Mouse (Mus musculus) embryonic facial prominence, embryonic 14.5 days (tissue): ENCODE measurements around the gene Ascc1. TPM values are rescaled to one million over a fixed set of nuclear protein-coding genes. Genes with fewer than 3 reads are reported as not detected.

Source experiments
- ATAC-seq: fragments of 200-750 bp; cut with Nextera tagmentation; 2 replicates; pipeline ENCODE4 v1.8.0; 2017; ENCODE audit warnings: low read depth, moderate number of reproducible peaks, moderate TSS enrichment
- DNase-seq: peaks from one replicate; pipeline ENCODE4 v3.0.0-alpha.2; 2015; ENCODE audit warnings: low spot score
- H3K27ac ChIP-seq: fragments of 300-500 bp; sonication (generic); replicated peaks from 2 replicates; pipeline ENCODE4 v1.5.1; 2014; ENCODE audit warnings: low read depth, mild to moderate bottlenecking, low read length, moderate library complexity
- H3K27me3 ChIP-seq: fragments of 300-500 bp; sonication (generic); replicated peaks from 2 replicates; pipeline ENCODE4 v1.6.1; 2014; ENCODE audit warnings: low read length; ENCODE audit not compliant: control insufficient read depth, insufficient read depth
- H3K36me3 ChIP-seq: fragments of 300-500 bp; sonication (generic); 2 replicates; pipeline ENCODE4 v1.6.1; 2014; ENCODE audit warnings: low read length, mixed read lengths; ENCODE audit not compliant: control insufficient read depth, insufficient read depth
- H3K4me1 ChIP-seq: fragments of 300-500 bp; sonication (generic); 2 replicates; pipeline ENCODE4 v1.6.1; 2014; ENCODE audit warnings: antibody characterized with exemption, low read length; ENCODE audit not compliant: control insufficient read depth, insufficient read depth
- H3K4me2 ChIP-seq: fragments of 300-500 bp; sonication (generic); 2 replicates; pipeline ENCODE4 v1.6.1; 2014; ENCODE audit warnings: low read depth, mild to moderate bottlenecking, low read length, moderate library complexity, mixed read lengths
- H3K4me3 ChIP-seq: fragments of 300-500 bp; sonication (generic); 2 replicates; pipeline ENCODE4 v1.5.1; 2014; ENCODE audit warnings: low read depth, mild to moderate bottlenecking, low read length
- H3K9ac ChIP-seq: fragments of 300-500 bp; sonication (generic); 2 replicates; pipeline ENCODE4 v1.6.1; 2014; ENCODE audit warnings: low read depth, mild to moderate bottlenecking, low read length, moderate library complexity, mixed read lengths
- H3K9me3 ChIP-seq: fragments of 300-500 bp; sonication (generic); 2 replicates; pipeline ENCODE4 v1.6.1; 2016; ENCODE audit warnings: low read length; ENCODE audit not compliant: control insufficient read depth
- WGBS: fragments of 180-500 bp; shearing (Covaris S2); extraction: QIAGEN DNeasy Blood & Tissue Kit; methylation state at CpG from one replicate; pipeline ENCODE4 v1.1.7; 2014; 5-methylcytosine and 5-hydroxymethylcytosine counted together
- polyA plus RNA-seq: library from polyadenylated mRNA; unstranded; fragments of >200 nt; fragmentation: Nextera tagmentation; extraction: Ambion mirVana; gene quantifications from 2 replicates; pipeline ENCODE4 v1.2.1, GENCODE M21; 2014

The Ascc1 gene
- polyA plus RNA-seq, 1 experiment from 2014 or later, result 36.5 TPM

DNA sequence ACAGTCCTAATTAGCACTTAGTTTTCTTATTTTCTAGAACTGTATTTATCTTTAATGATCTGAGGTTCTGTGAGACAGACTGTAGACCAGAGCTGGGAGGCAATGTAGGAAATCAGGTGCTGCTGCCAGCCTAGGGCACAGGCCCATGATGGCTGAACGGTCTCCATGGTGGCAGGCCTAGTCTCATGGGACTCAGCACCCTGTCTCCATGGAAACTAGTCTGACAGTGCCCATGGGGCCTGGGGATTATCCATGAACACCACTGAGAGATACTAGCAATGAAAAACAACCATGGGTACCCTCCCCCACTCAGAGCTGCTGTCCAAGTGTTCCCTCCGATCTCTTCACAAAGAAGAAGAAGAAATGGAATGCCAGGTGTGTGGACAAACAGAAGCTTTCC lies 29.4 kb downstream of the Ascc1 start:
- H3K9me3 ChIP-seq, result no peaks in the 10 kb centered on the region
- WGBS, result 67% methylated on average over 2 of the region's 2 CpGs
- H3K4me2 ChIP-seq, result no peak overlapping the region
- DNase-seq (peak; percentile 27), ATAC-seq (peak; percentile 75)
- H3K9ac ChIP-seq, result no peak overlapping the region
- no peak overlapping the region for H3K4me3 ChIP-seq
- H3K4me1 ChIP-seq, result 0 out of 2 replicates have a peak, but pooled peaks cover 4% of the 10 kb centered on the region
- no peak overlapping the region for H3K27ac ChIP-seq
- H3K36me3 ChIP-seq, result no peaks in the 10 kb centered on the region
- no peaks in the 10 kb centered on the region for H3K27me3 ChIP-seq

DNA sequence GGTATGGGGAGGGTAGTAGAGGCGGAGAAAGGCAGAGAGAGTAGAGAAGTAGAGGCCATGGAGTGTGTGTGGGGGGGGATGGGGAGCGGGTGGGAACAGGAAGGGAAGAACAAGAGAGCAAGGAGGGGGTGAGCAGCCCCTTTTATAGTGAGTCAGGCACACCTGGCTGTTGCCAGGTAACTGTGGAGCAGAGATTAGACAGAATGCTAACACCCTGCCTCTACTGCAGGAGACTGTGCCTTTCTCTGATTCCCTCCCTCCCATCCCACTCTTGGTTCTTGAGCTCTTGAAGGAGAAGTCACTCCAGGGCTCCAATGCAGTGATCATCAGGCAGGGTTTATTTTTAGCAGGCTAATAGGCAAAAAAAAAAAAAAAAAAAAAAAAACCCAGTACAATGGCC lies 30.0 kb downstream of the Ascc1 start:
- H3K4me3 ChIP-seq, result no peak overlapping the region
- no peak overlapping the region for H3K27ac ChIP-seq
- H3K36me3 ChIP-seq, result no peaks in the 10 kb centered on the region
- peak; percentile 7 for DNase-seq
- H3K9me3 ChIP-seq, result no peaks in the 10 kb centered on the region
- no peak overlapping the region for H3K9ac ChIP-seq
- no peak overlapping the region for H3K4me2 ChIP-seq
- H3K27me3 ChIP-seq, result no peaks in the 10 kb centered on the region
- peak; percentile 51; the same call in 1 of the 2 replicates for ATAC-seq
- WGBS, result 65% methylated on average over 2 of the region's 2 CpGs
- H3K4me1 ChIP-seq, result 0 out of 2 replicates have a peak, but pooled peaks cover 4% of the 10 kb centered on the region

DNA sequence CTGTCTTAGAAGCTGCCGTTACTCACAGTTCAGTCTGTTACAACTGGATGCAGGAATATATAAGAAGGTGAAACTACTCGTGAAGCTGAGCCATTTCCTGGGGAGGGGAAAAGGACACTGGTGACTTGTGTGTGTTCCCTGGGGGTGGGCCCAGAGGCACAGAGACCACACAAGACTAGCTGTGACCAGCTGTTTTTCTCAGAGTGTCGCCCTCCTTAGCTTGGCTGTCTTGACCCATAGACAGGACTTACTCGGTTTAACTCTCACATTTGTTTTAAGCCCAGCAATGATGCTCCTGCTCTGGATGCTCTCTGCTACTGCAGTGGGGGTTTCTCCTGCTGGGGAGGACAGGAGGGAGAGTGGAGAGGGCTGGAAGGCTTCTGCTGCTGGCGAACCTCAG lies 30.5 kb downstream of the Ascc1 start:
- H3K9me3 ChIP-seq, result no peaks in the 10 kb centered on the region
- ATAC-seq (no peak), DNase-seq (no peak)
- H3K4me3 ChIP-seq, result no peak overlapping the region
- no peak overlapping the region for H3K27ac ChIP-seq
- WGBS, result 24% methylated on average over 5 of the region's 5 CpGs
- no peaks in the 10 kb centered on the region for H3K36me3 ChIP-seq
- H3K4me2 ChIP-seq, result no peak overlapping the region
- H3K9ac ChIP-seq, result no peak overlapping the region
- no peaks in the 10 kb centered on the region for H3K27me3 ChIP-seq
- 0 out of 2 replicates have a peak, but pooled peaks cover 4% of the 10 kb centered on the region for H3K4me1 ChIP-seq

DNA sequence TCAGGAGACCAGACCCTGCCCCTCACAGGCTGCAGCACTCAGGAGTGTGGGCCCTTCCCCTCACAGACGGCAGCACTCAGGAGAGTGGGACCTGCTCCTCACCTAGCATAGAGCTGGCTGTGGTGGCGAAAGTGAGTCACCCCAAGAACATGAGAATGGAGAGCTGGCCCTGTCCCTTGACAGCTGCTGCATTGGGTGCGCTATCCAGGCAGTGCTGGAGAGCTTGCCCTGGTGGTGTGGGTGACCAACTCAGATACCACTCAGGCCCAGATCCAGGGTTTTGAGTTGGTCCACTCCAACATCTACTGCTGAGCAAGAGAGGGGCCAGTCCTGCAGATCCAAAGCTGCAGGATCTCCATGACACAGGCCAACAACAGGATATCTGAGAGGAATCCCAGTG lies 32.0 kb downstream of the Ascc1 start:
- H3K4me3 ChIP-seq, result no peak overlapping the region
- DNase-seq (no peak), ATAC-seq (no peak)
- H3K9me3 ChIP-seq, result no peaks in the 10 kb centered on the region
- H3K4me1 ChIP-seq, result no peaks in the 10 kb centered on the region
- no peak overlapping the region for H3K4me2 ChIP-seq
- no peaks in the 10 kb centered on the region for H3K27me3 ChIP-seq
- WGBS, result 86% methylated on average over 3 of the region's 3 CpGs
- no peaks in the 10 kb centered on the region for H3K36me3 ChIP-seq
- no peak overlapping the region for H3K9ac ChIP-seq
- H3K27ac ChIP-seq, result no peak overlapping the region

DNA sequence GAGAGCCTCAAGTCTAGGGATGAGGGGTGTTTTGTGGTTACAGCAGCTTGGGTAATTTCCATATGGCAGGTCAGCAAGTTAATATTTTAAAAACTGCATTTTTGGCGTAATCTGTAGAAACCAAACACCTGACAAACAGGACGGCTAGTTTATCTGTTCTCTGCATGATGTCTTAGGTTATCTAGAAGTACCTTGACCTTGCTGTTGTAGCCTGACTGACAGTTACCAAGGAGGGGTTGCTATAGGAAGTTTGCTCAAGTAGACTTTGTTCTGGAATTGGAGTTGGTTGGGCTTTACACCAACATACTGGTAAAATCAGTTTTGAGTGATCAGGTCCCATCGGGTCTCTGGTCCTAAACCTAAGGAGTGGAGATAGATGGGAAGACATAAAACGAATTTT lies 33.1 kb downstream of the Ascc1 start:
- WGBS, result 64% methylated on average over 4 of the region's 4 CpGs
- no peak for ATAC-seq

DNA sequence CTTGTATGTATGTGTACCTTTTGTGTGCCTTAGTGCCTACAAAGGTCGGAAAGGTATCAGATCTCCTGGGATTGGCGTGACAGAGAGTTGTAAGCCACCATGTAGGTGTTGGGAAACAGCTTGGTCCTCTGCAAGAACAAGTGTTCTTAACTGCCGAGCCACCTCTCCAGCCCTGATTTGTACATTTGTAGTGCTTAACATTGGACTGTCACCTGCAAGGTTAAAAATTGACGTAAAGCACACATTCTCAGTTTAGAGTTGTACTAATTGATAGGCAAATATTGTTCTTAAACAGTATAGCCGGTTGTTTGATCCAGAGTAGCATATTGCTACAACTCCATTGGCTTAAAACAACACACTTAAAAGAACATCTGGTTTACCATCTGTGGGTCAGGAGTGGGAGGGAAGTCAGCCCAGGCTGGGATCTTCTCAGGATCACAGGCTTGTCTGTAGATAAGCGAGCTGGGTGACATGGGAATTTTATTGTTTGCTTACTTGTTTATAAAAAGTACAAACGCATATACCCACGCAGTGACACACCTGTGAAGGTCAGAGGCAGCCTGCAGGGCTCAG lies 39.8 kb downstream of the Ascc1 start:
- H3K4me1 ChIP-seq, result no peaks in the 10 kb centered on the region
- H3K4me2 ChIP-seq, result no peak overlapping the region
- H3K9ac ChIP-seq, result no peak overlapping the region
- no peaks in the 10 kb centered on the region for H3K27me3 ChIP-seq
- 74% methylated on average over 8 of the region's 8 CpGs for WGBS
- no peaks in the 10 kb centered on the region for H3K9me3 ChIP-seq
- DNase-seq (no peak), ATAC-seq (no peak)
- H3K4me3 ChIP-seq, result no peak overlapping the region
- no peaks in the 10 kb centered on the region for H3K36me3 ChIP-seq
- H3K27ac ChIP-seq, result no peak overlapping the region

More for the DNA sequence above, 33.1 kb downstream of the Ascc1 start:
- H3K9me3 ChIP-seq, result no peaks in the 10 kb centered on the region
- H3K36me3 ChIP-seq, result no peaks in the 10 kb centered on the region
- no peak for DNase-seq
- H3K27me3 ChIP-seq, result no peaks in the 10 kb centered on the region
- no peaks in the 10 kb centered on the region for H3K4me1 ChIP-seq
- no peak overlapping the region for H3K4me3 ChIP-seq
- no peak overlapping the region for H3K9ac ChIP-seq
- no peak overlapping the region for H3K27ac ChIP-seq
- no peak overlapping the region for H3K4me2 ChIP-seq

DNA sequence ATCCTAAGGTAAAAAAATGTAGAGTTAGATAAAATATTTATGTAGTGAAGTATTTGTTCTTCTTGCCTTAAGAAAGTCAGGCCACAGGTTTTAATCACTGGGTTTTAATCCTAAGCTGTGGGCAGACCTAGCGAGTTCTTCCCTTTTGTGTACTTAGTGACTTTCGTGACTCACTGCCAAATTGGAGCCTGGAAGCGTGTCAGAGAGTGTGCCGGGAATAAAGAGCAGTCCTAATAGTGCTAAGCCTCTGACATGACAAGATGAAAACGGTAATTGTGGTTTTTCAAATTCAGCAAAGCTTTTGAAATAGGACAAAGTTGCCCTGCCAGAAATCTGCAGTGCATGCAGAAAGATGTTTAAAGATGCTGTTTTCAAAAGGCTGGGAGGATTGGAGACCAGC lies 44.1 kb downstream of the Ascc1 start:
- no peaks in the 10 kb centered on the region for H3K9me3 ChIP-seq
- H3K4me1 ChIP-seq, result no peaks in the 10 kb centered on the region
- ATAC-seq (no peak), DNase-seq (peak; percentile 71)
- no peaks in the 10 kb centered on the region for H3K27me3 ChIP-seq
- H3K4me3 ChIP-seq, result no peak overlapping the region
- H3K27ac ChIP-seq, result no peak overlapping the region
- WGBS, result 45% methylated on average over 5 of the region's 5 CpGs
- H3K4me2 ChIP-seq, result no peak overlapping the region
- H3K36me3 ChIP-seq, result peaks cover 13% of the 10 kb centered on the region
- H3K9ac ChIP-seq, result no peak overlapping the region

DNA sequence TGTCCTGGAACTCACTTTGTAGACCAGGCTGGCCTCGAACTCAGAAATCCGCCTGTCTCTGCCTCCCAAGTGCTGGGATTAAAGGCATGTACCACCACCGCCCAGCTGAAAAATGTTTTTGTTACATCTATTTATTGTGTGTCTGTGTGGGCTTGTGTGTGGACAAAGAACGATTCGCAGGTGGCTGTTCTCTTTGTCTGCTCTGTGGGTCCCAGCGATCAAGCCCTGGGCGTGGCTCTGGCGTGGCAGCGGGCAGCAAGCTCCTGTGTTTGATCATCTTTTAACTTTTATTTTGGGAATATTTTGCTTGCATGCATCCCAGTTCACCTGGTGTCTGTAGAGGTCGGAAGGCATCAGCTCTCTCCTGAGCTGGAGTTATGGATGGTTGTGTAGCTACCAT lies 48.0 kb downstream of the Ascc1 start:
- Histone ChIP-seq H3K36me3 (peaks cover 13% of the 10 kb centered on the region), H3K27me3 (no peaks in the 10 kb centered on the region), H3K9ac (no peak overlapping the region), H3K9me3 (no peaks in the 10 kb centered on the region), H3K4me2 (no peak overlapping the region), H3K4me3 (no peak overlapping the region), H3K4me1 (no peaks in the 10 kb centered on the region), H3K27ac (no peak overlapping the region)
- 98% methylated on average over 10 of the region's 10 CpGs for WGBS
- DNase-seq (no peak), ATAC-seq (no peak)

DNA sequence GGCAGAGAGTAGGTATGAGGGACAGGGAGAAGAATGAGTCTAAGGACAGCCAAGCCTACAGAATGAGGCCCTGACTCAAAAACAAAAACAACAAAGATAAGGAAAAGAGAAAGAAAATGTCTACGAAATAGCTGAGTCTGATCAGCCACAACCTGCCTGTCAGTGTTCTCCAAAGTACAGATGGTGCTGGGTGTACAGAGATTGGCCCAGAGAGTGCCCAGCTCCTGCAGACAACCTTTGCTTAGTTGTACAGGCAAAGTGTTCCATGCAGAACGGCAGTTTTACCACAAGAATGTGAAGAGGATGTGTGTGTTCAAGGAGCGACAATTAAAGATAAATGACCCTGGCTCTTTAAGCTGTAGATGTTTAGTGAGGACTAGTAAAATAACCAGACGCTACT lies 50.5 kb downstream of the Ascc1 start:
- 73% methylated on average over 4 of the region's 4 CpGs for WGBS
- Histone ChIP-seq H3K4me2 (no peak overlapping the region), H3K27me3 (no peaks in the 10 kb centered on the region), H3K27ac (no peak overlapping the region), H3K9me3 (peaks cover 15% of the 10 kb centered on the region), H3K4me3 (no peak overlapping the region), H3K9ac (no peak overlapping the region), H3K4me1 (no peaks in the 10 kb centered on the region), H3K36me3 (peaks cover 25% of the 10 kb centered on the region)
- DNase-seq (no peak), ATAC-seq (no peak)
